Mouse (Mus musculus) frontal cortex, postnatal 14 days (tissue): ENCODE measurements at regions not wholly inside any gene's neighbourhood (a gene's known extent, or its start where the extent isn't known, plus 50 kb on each side); places are given as distances from the start of the nearest gene placed in this dataset.

Experiments
- DNase-seq, 2 experiments: peaks; one replicate each; pipeline ENCODE4 v3.0.0; 2022; ENCODE audit warnings: low spot score in 2 of 2

GRCm38 (mm10) chr3:38047445-38047844 lies 323.2 kb upstream of the Gm5148 start:
- DNase-seq = no peak

GRCm38 (mm10) chr3:38046611-38047010 lies 322.3 kb upstream of the Gm5148 start:
- DNase-seq = no peak

- no peak for DNase-seq
These were observed 321.7 kb upstream of the Gm5148 start for GRCm38 (mm10) chr3:38045989-38046388.

- DNase-seq = no peak
These were observed 321.2 kb upstream of the Gm5148 start for GRCm38 (mm10) chr3:38045523-38045922.

GRCm38 (mm10) chr3:38044338-38044737 lies 320.0 kb upstream of the Gm5148 start:
- no peak for DNase-seq

- DNase-seq = no peak
These were observed 318.3 kb upstream of the Gm5148 start for GRCm38 (mm10) chr3:38042614-38043013.

- DNase-seq = no peak
These were observed 311.8 kb upstream of the Gm5148 start for GRCm38 (mm10) chr3:38036131-38036530.

- no peak for DNase-seq
These were observed 309.8 kb upstream of the Gm5148 start for GRCm38 (mm10) chr3:38034138-38034537.

GRCm38 (mm10) chr3:38014768-38015167 lies 290.5 kb upstream of the Gm5148 start:
- no peak for DNase-seq

GRCm38 (mm10) chr3:38009168-38009567 lies 284.9 kb upstream of the Gm5148 start:
- DNase-seq = no peak

- DNase-seq = no peak
These were observed 284.0 kb upstream of the Gm5148 start for GRCm38 (mm10) chr3:38008321-38008720.

GRCm38 (mm10) chr3:38007626-38008025 lies 283.3 kb upstream of the Gm5148 start:
- no peak for DNase-seq

- no peak for DNase-seq
These were observed 278.0 kb upstream of the Gm5148 start for GRCm38 (mm10) chr3:38002275-38002674.

- DNase-seq = no peak
These were observed 275.5 kb upstream of the Gm5148 start for GRCm38 (mm10) chr3:37999779-38000178.

- DNase-seq = no peak
These were observed 273.7 kb upstream of the Gm5148 start for GRCm38 (mm10) chr3:37997998-37998397.

- no peak for DNase-seq
These were observed 265.7 kb upstream of the Gm5148 start for GRCm38 (mm10) chr3:37989992-37990391.

GRCm38 (mm10) chr3:37987775-37988505 lies 263.6 kb upstream of the Gm5148 start:
- no peak for DNase-seq

GRCm38 (mm10) chr3:37987007-37987774 lies 262.9 kb upstream of the Gm5148 start:
- DNase-seq = no peak

- no peak for DNase-seq
These were observed 260.4 kb upstream of the Gm5148 start for GRCm38 (mm10) chr3:37984706-37985105.

GRCm38 (mm10) chr3:37981481-37982180 lies 257.3 kb upstream of the Gm5148 start:
- no peak for DNase-seq

GRCm38 (mm10) chr3:37979871-37980270 lies 255.6 kb upstream of the Gm5148 start:
- DNase-seq = no peak

GRCm38 (mm10) chr3:37978481-37978880 lies 254.2 kb upstream of the Gm5148 start:
- DNase-seq = peak; percentile 61 to 63

GRCm38 (mm10) chr3:37977453-37977852 lies 253.2 kb upstream of the Gm5148 start:
- no peak for DNase-seq
